Mouse (Mus musculus): ENCODE results near the gene Dnah6.

GRCm38 (mm10) chr6:73182410-73182809, 39.0 kb downstream of the Dnah6 start:
- TF ChIP-seq POLR2A (IDR thresholded peaks at IDR 0.05; ENCODE audit: insufficient read depth, low read depth, low read length) (no peak), CTCF (IDR thresholded peaks at IDR 0.05; ENCODE audit: insufficient read depth, low read depth, low read length) (no peak)

Measured in olfactory bulb, adult 2 months (tissue).